Mouse (Mus musculus): ENCODE measurements around the gene Hck. TPM values are rescaled to one million over a fixed set of nuclear protein-coding genes. Genes with fewer than 3 reads are reported as not detected.
A peak's percentile ranks its signal among the peaks of the same experiment; 100 is the strongest.

Hck gene
- polyA plus RNA-seq, 1 experiment, result 2.3 TPM

DNA sequence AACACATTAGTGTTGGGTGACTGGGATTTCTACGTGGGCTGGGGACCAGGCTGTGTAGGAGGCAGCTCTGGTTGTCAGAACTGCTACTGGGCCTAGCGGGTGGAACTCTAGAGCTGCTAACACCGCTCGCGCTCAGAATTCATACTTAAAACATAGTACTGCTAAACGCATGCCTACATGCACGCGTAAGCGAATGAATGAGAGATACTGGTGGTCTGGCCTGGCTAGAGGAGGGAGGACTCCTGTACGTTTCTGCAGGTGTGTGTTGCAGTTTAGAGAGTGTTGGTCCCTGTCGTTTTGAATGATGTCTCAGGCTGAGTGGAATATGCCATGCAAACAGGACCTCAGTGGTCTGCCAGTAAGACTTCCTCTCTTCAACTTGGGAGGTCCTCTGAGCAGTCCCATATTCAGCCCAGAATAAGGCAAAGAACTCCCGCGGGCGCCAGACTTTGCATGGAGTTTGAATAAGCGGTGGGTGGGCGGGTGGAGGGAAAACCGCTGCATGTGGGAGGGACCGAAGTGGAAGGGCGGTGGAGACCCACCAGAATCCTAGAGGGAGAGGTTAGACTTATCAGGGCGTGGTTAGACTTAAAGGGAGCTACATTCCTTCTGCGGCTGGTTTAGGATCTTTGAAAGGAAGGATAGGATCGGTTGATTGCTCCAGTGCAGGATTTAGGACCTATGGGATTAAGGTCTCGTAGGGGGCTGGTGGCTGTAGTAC is 1.1 kb upstream of the Hck start:
- TF ChIP-seq CTCF (IDR thresholded peaks at IDR 0.05; ENCODE audit: borderline replicate concordance, extremely low read depth, insufficient read depth, insufficient read length), result no peak
- no peak for TF ChIP-seq POLR2A (IDR thresholded peaks at IDR 0.05; ENCODE audit: borderline replicate concordance, extremely low read depth, insufficient read depth, insufficient read length, poor library complexity, severe bottlenecking)
- DNase-seq (ENCODE audit: low read depth), result peak; percentile 35

GRCm38 (mm10) chr2:153107802-153108201 is 466 bp upstream of the Hck start:
- no peak for DNase-seq (ENCODE audit: low read depth)
- no peak for TF ChIP-seq POLR2A (IDR thresholded peaks at IDR 0.05; ENCODE audit: borderline replicate concordance, extremely low read depth, insufficient read depth, insufficient read length, poor library complexity, severe bottlenecking)
- no peak for TF ChIP-seq CTCF (IDR thresholded peaks at IDR 0.05; ENCODE audit: borderline replicate concordance, extremely low read depth, insufficient read depth, insufficient read length)

DNA sequence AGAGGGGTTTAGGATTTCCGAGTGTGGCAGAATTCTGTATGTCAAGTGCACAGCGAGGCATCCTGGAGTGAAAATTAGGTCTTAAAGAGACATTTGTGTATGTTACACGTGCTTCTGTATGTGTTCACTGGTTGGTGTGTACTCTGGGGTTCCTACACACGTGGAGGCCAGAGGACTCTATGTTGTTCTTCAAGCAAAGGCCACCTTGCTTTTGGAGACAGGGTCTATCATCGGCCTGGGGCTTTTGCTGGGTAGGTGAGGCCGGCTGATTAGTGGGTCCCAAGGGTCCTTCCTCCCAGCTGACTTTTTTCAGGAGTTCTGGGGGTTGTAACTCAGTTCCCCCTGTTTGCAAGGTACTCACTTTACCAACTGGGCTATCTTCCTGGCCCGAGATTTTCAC is 1.3 kb downstream of the Hck start:
- no peak for TF ChIP-seq CTCF (IDR thresholded peaks at IDR 0.05; ENCODE audit: borderline replicate concordance, extremely low read depth, insufficient read depth, insufficient read length)
- TF ChIP-seq POLR2A (IDR thresholded peaks at IDR 0.05; ENCODE audit: borderline replicate concordance, extremely low read depth, insufficient read depth, insufficient read length, poor library complexity, severe bottlenecking), result no peak
- DNase-seq (ENCODE audit: low read depth), result no peak

- DNase-seq (ENCODE audit: low read depth), result no peak
- TF ChIP-seq CTCF (IDR thresholded peaks at IDR 0.05; ENCODE audit: borderline replicate concordance, extremely low read depth, insufficient read depth, insufficient read length), result no peak
- no peak for TF ChIP-seq POLR2A (IDR thresholded peaks at IDR 0.05; ENCODE audit: borderline replicate concordance, extremely low read depth, insufficient read depth, insufficient read length, poor library complexity, severe bottlenecking)
Measured at GRCm38 (mm10) chr2:153111298-153111697, 3.0 kb downstream of the Hck start.

DNA sequence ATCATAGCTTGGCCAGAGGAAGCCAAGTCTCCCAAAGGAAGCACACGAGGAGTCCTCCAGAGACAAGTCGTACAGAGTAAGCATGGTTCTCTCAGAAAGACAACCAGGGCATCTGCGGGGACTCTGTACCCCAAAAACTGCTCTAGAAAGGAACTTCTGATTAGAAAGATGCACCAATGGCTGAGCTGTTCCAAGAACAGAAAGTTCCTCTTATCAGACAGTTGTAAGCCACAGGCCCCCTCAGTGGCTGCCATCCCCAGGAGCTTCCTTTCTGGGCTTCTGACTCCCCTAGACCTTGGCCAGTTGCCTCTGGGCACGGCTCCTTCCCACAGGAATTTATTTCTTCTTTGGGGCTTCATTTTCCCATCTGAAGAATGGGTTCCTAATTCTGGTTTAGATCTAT is 7.4 kb downstream of the Hck start:
- no peak for DNase-seq (ENCODE audit: low read depth)
- TF ChIP-seq CTCF (IDR thresholded peaks at IDR 0.05; ENCODE audit: borderline replicate concordance, extremely low read depth, insufficient read depth, insufficient read length) (no peak), POLR2A (IDR thresholded peaks at IDR 0.05; ENCODE audit: borderline replicate concordance, extremely low read depth, insufficient read depth, insufficient read length, poor library complexity, severe bottlenecking) (no peak)

DNA sequence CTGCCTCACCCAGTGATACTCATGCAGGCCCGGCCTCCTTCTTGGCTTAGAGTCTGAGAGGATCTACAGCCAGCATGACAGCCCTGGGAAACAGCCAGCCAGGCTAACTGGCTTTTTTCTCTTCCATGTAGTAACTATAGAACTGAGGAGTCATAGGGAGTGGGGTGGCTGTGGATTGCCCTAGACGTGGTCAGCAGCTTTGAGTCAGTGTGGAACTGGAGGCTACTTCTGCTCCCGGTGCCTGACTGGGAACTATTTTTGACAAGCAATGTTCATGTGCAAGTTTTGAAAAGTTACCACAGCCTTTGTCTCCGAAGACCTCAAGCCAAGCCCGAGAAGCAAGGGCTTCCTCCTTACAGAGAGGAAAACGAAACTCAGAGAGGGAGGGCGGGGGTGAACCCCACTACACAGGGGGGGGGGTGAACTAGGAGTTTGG is 8.8 kb downstream of the Hck start:
- no peak for DNase-seq (ENCODE audit: low read depth)
- TF ChIP-seq CTCF (IDR thresholded peaks at IDR 0.05; ENCODE audit: borderline replicate concordance, extremely low read depth, insufficient read depth, insufficient read length), result no peak
- no peak for TF ChIP-seq POLR2A (IDR thresholded peaks at IDR 0.05; ENCODE audit: borderline replicate concordance, extremely low read depth, insufficient read depth, insufficient read length, poor library complexity, severe bottlenecking)

DNA sequence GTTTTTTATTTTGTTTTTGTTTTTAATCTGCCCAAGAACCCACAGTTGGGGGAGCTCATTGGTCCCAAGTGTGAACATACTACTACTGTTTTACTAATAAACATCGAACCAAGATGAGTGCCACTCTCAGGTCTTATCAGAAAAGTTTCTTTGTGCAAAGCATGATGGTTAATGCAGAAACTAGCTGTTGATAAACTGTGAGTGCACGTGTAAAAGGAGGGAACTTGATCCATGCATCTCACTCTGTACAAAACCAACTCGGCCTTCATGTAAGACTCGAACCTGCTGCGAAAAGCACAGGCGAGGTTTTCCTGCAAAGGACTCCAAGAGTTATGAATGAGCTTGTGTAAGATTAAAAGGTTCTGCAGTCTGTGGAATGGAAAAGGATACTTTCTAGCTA is 11.2 kb downstream of the Hck start:
- no peak for DNase-seq (ENCODE audit: low read depth)

GRCm38 (mm10) chr2:153120126-153120525 is 11.9 kb downstream of the Hck start:
- DNase-seq (ENCODE audit: low read depth), result no peak
- TF ChIP-seq CTCF (IDR thresholded peaks at IDR 0.05; ENCODE audit: borderline replicate concordance, extremely low read depth, insufficient read depth, insufficient read length), result no peak
- TF ChIP-seq POLR2A (IDR thresholded peaks at IDR 0.05; ENCODE audit: borderline replicate concordance, extremely low read depth, insufficient read depth, insufficient read length, poor library complexity, severe bottlenecking), result no peak

More for the DNA sequence above, 11.2 kb downstream of the Hck start:
- no peak for TF ChIP-seq POLR2A (IDR thresholded peaks at IDR 0.05; ENCODE audit: borderline replicate concordance, extremely low read depth, insufficient read depth, insufficient read length, poor library complexity, severe bottlenecking)
- no peak for TF ChIP-seq CTCF (IDR thresholded peaks at IDR 0.05; ENCODE audit: borderline replicate concordance, extremely low read depth, insufficient read depth, insufficient read length)

GRCm38 (mm10) chr2:153121821-153122615 is 13.8 kb downstream of the Hck start:
- DNase-seq (ENCODE audit: low read depth), result peak; percentile 20
- no peak for TF ChIP-seq CTCF (IDR thresholded peaks at IDR 0.05; ENCODE audit: borderline replicate concordance, extremely low read depth, insufficient read depth, insufficient read length)
- no peak for TF ChIP-seq POLR2A (IDR thresholded peaks at IDR 0.05; ENCODE audit: borderline replicate concordance, extremely low read depth, insufficient read depth, insufficient read length, poor library complexity, severe bottlenecking)

DNA sequence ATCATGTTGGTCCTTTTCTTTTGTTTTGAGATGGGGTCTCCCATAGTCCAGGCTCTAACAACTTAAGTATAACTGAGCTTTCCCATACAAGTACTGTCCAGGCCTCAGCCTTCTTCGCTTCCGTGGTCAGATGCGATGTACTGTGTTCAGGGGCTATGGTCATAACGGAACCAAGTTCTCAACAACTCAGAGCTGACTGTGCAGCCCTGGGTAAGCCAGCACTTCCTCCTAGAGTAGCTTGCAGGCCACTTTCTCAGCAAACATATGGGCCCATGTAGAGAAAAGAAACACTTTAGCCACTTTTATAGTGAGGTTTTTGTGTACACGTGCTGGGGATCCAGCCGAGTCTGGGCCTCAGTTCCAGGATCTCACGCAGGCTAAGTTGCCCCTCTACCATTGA is 14.4 kb downstream of the Hck start:
- no peak for TF ChIP-seq POLR2A (IDR thresholded peaks at IDR 0.05; ENCODE audit: borderline replicate concordance, extremely low read depth, insufficient read depth, insufficient read length, poor library complexity, severe bottlenecking)
- no peak for TF ChIP-seq CTCF (IDR thresholded peaks at IDR 0.05; ENCODE audit: borderline replicate concordance, extremely low read depth, insufficient read depth, insufficient read length)
- no peak for DNase-seq (ENCODE audit: low read depth)

DNA sequence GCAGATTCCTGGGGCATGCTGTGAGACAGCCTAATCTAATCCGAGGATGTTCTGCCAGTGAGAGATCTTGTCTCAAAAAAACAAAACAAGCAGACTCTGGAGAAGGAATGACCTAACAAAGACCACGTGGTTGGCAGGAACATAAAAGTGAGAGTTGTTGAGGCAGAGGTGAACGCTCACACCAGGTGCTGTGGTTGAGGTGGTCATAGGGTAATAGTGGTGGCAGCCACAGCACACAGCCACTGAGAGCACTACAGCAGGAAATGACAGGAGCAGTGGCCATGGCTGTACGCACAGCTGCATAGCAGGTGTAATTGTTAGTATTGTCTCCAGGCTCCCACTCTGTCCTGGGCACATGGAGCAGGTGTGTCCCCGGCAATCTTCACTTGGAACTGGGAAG is 17.6 kb downstream of the Hck start:
- no peak for TF ChIP-seq CTCF (IDR thresholded peaks at IDR 0.05; ENCODE audit: borderline replicate concordance, extremely low read depth, insufficient read depth, insufficient read length)
- TF ChIP-seq POLR2A (IDR thresholded peaks at IDR 0.05; ENCODE audit: borderline replicate concordance, extremely low read depth, insufficient read depth, insufficient read length, poor library complexity, severe bottlenecking), result no peak
- DNase-seq (ENCODE audit: low read depth), result no peak

All from brain, embryonic 14.5 days (tissue).